Mouse (Mus musculus) bone marrow macrophage, adult 2 months (primary cell): ENCODE results near the gene Rapgef5.

ENCODE experiments used
- CTCF ChIP-seq: IDR thresholded peaks from 2 replicates; pipeline ENCODE4 v1.5.1; 2012; ENCODE audit warnings: low read depth, mild to moderate bottlenecking, low read length, moderate library complexity
- POLR2A ChIP-seq: IDR thresholded peaks from 2 replicates; pipeline ENCODE4 v1.6.1; 2012; ENCODE audit warnings: mild to moderate bottlenecking, low read depth, low read length, borderline replicate concordance

GRCm38 (mm10) chr12:117805576-117805975, 289.3 kb downstream of the Rapgef5 start:
- no peak for TF ChIP-seq CTCF
- TF ChIP-seq POLR2A, result no peak
